Mouse (Mus musculus): ENCODE results near the gene Cog5. TPM values are rescaled to one million over a fixed set of nuclear protein-coding genes. Genes with fewer than 3 reads are reported as not detected.

The Cog5 gene
- total and polyA plus RNA-seq, 3 experiments: 34.8 to 42.7 (median 39.3) TPM

- no peak overlapping the region for H3K4me3 ChIP-seq (replicated peaks in 1 of 3; ENCODE audit: low read depth in 2 of 3, low read length in 2 of 3, poor library complexity in 1 of 3)
- peaks cover 48% of the 10 kb centered on the region for H3K79me2 ChIP-seq (replicated peaks; ENCODE audit: control insufficient read depth, extremely low read depth, insufficient read depth, poor library complexity, severe bottlenecking)
- dilution Hi-C loops (cut with MboI; ENCODE audit: extremely low pct_ligation_motif_present, extremely low pct_unique_long_range_greater_than_20kb, low sequenced_read_pairs): no loop called here
- H3K36me3 ChIP-seq (replicated peaks in 1 of 2; ENCODE audit: control insufficient read depth in 1 of 2, insufficient read depth in 1 of 2, low read length in 1 of 2): peaks cover 27 to 50% of the 10 kb centered on the region in 2 experiments
- in situ Hi-C loops (cut with MboI; ENCODE audit: low pct_ligation_motif_present, low pct_unique_long_range_greater_than_20kb, low sequenced_read_pairs): loop anchor here (25.0 kb wide), 1 partner anchor 432 kb away; no protein-coding TSS in a partner anchor
- no peaks in the 10 kb centered on the region for H3K9me3 ChIP-seq (replicated peaks; ENCODE audit: low read length)
- TF ChIP-seq MAX (IDR thresholded peaks at IDR 0.05; ENCODE audit: low read length): no peak
- no peak for TF ChIP-seq USF2 (conservative IDR thresholded peaks at IDR 0.05; ENCODE audit: low read depth, low read length)
- no peak for TF ChIP-seq SIN3A (IDR thresholded peaks at IDR 0.05; ENCODE audit: low read length)
- TF ChIP-seq ZNF384 (IDR thresholded peaks at IDR 0.05; ENCODE audit: low read depth, low read length): peak; percentile 53; the same call in 1 of the 2 replicates
- no peak for TF ChIP-seq TCF12 (IDR thresholded peaks at IDR 0.05; ENCODE audit: low read depth, low read length)
- TF ChIP-seq IRF4 (IDR thresholded peaks at IDR 0.05; ENCODE audit: low read depth, low read length): no peak
- H3K27ac ChIP-seq (ENCODE audit: insufficient read depth, low read depth): no peak overlapping the region
- H3K4me1 ChIP-seq (ENCODE audit: control insufficient read depth in 1 of 2, insufficient read depth in 2 of 2): peaks cover 5 to 7% of the 10 kb centered on the region in 2 experiments
- H3K4me2 ChIP-seq (ENCODE audit: insufficient read depth, low read depth, poor library complexity, severe bottlenecking): no peak overlapping the region
- no peak overlapping the region for H3K9ac ChIP-seq (ENCODE audit: insufficient read depth, low read depth)
- DNase-seq (ENCODE audit: extremely low read depth): no peak
- no peaks in the 10 kb centered on the region for H3K27me3 ChIP-seq (replicated peaks)
Observed at GRCm38 (mm10) chr12:31944405-31944804, 289.7 kb downstream of the Cog5 start.

- Histone ChIP-seq H3K4me3 (replicated peaks in 1 of 3; ENCODE audit: low read depth in 2 of 3, low read length in 2 of 3, poor library complexity in 1 of 3) (no peak overlapping the region), H3K27ac (ENCODE audit: insufficient read depth, low read depth) (no peak overlapping the region), H3K4me2 (ENCODE audit: insufficient read depth, low read depth, poor library complexity, severe bottlenecking) (peak overlapping the region; percentile 50; the same call in 1 of the 2 replicates), H3K79me2 (replicated peaks; ENCODE audit: control insufficient read depth, extremely low read depth, insufficient read depth, poor library complexity, severe bottlenecking) (peaks cover 47% of the 10 kb centered on the region), H3K9me3 (replicated peaks; ENCODE audit: low read length) (no peaks in the 10 kb centered on the region), H3K4me1 (ENCODE audit: control insufficient read depth in 1 of 2, insufficient read depth in 2 of 2) (peaks cover 5 to 18% of the 10 kb centered on the region in 2 experiments), H3K27me3 (replicated peaks) (no peaks in the 10 kb centered on the region), H3K9ac (ENCODE audit: insufficient read depth, low read depth) (no peak overlapping the region), H3K36me3 (replicated peaks in 1 of 2; ENCODE audit: control insufficient read depth in 1 of 2, insufficient read depth in 1 of 2, low read length in 1 of 2) (peaks cover 13 to 24% of the 10 kb centered on the region in 2 experiments)
- dilution Hi-C loops (cut with MboI; ENCODE audit: extremely low pct_ligation_motif_present, extremely low pct_unique_long_range_greater_than_20kb, low sequenced_read_pairs) (no loop called here), in situ Hi-C loops (cut with MboI; ENCODE audit: low pct_ligation_motif_present, low pct_unique_long_range_greater_than_20kb, low sequenced_read_pairs) (loop anchor here (25.0 kb wide), 1 partner anchor 435 kb away; no protein-coding TSS in a partner anchor)
- peak; percentile 30 for DNase-seq (ENCODE audit: extremely low read depth)
- TF ChIP-seq JUN (IDR thresholded peaks at IDR 0.05; ENCODE audit: insufficient read depth, low read depth, low read length) (no peak), CTCF (conservative IDR thresholded peaks at IDR 0.05 in 1 of 2, IDR thresholded peaks at IDR 0.05 in 1 of 2; ENCODE audit: low read depth in 2 of 2, low read length in 2 of 2) (peak; percentile 41 to 44; a peak in 2 of 4 replicates)
Observed at GRCm38 (mm10) chr12:31947476-31947875, 292.8 kb downstream of the Cog5 start.

- peaks cover 45% of the 10 kb centered on the region for H3K79me2 ChIP-seq (replicated peaks; ENCODE audit: control insufficient read depth, extremely low read depth, insufficient read depth, poor library complexity, severe bottlenecking)
- peak overlapping the region; percentile 66 to 88 (median 83) for H3K4me3 ChIP-seq (replicated peaks in 1 of 3; ENCODE audit: low read depth in 2 of 3, low read length in 2 of 3, poor library complexity in 1 of 3)
- no peaks in the 10 kb centered on the region for H3K27me3 ChIP-seq (replicated peaks)
- no peak overlapping the region for H3K27ac ChIP-seq (ENCODE audit: insufficient read depth, low read depth)
- peaks cover 6 to 15% of the 10 kb centered on the region in 2 experiments for H3K36me3 ChIP-seq (replicated peaks in 1 of 2; ENCODE audit: control insufficient read depth in 1 of 2, insufficient read depth in 1 of 2, low read length in 1 of 2)
- H3K9me3 ChIP-seq (replicated peaks; ENCODE audit: low read length): no peaks in the 10 kb centered on the region
- in situ Hi-C loops (cut with MboI; ENCODE audit: low pct_ligation_motif_present, low pct_unique_long_range_greater_than_20kb, low sequenced_read_pairs): loop anchor here (25.0 kb wide), 1 partner anchor 436 kb away; no protein-coding TSS in a partner anchor
- dilution Hi-C loops (cut with MboI; ENCODE audit: extremely low pct_ligation_motif_present, extremely low pct_unique_long_range_greater_than_20kb, low sequenced_read_pairs): no loop called here
- TF ChIP-seq CHD2 (IDR thresholded peaks at IDR 0.05; ENCODE audit: low read length) (no peak), ZNF384 (IDR thresholded peaks at IDR 0.05; ENCODE audit: low read depth, low read length) (0 out of 2 replicates have a peak, but pooled peaks have one; percentile 34)
- DNase-seq (ENCODE audit: extremely low read depth): no peak
- peak overlapping the region; percentile 71 for H3K4me2 ChIP-seq (ENCODE audit: insufficient read depth, low read depth, poor library complexity, severe bottlenecking)
- peak overlapping the region; percentile 99; the same call in 1 of the 2 replicates for H3K9ac ChIP-seq (ENCODE audit: insufficient read depth, low read depth)
- H3K4me1 ChIP-seq (ENCODE audit: control insufficient read depth in 1 of 2, insufficient read depth in 2 of 2): peaks cover 5 to 24% of the 10 kb centered on the region in 2 experiments
Observed at GRCm38 (mm10) chr12:31948101-31949000, 293.7 kb downstream of the Cog5 start.

Data from CH12.LX (cell line).